Mouse (Mus musculus): ENCODE measurements around the gene Nploc4.

The Nploc4 gene

GRCm38 (mm10) chr11:120345067-120345681, 92.3 kb downstream of the Nploc4 start:
- peaks cover 23% of the 10 kb centered on the region for H3K36me3 ChIP-seq (ENCODE audit: insufficient read depth, low read length)
- H3K9me3 ChIP-seq (ENCODE audit: low read length): peaks cover 64% of the 10 kb centered on the region
- TF ChIP-seq POU5F1 (IDR thresholded peaks at IDR 0.05; ENCODE audit: borderline replicate concordance, low read length) (no peak), CTCF (conservative IDR thresholded peaks at IDR 0.05; ENCODE audit: low read length) (no peak), NANOG (IDR thresholded peaks at IDR 0.05; ENCODE audit: borderline replicate concordance, low read length) (no peak)
- peaks cover 11% of the 10 kb centered on the region for H3K4me1 ChIP-seq (replicated peaks; ENCODE audit: low read depth, low read length)
- H3K4me3 ChIP-seq (replicated peaks; ENCODE audit: low read length): no peak overlapping the region
- H3K27me3 ChIP-seq (ENCODE audit: insufficient read depth, low read length): no peaks in the 10 kb centered on the region

- Histone ChIP-seq H3K4me1 (replicated peaks; ENCODE audit: low read depth, low read length) (peaks cover 7% of the 10 kb centered on the region), H3K36me3 (ENCODE audit: insufficient read depth, low read length) (peaks cover 23% of the 10 kb centered on the region), H3K4me3 (replicated peaks; ENCODE audit: low read length) (no peak overlapping the region), H3K9me3 (ENCODE audit: low read length) (peaks cover 70% of the 10 kb centered on the region), H3K27me3 (ENCODE audit: insufficient read depth, low read length) (no peaks in the 10 kb centered on the region)
- no peak for TF ChIP-seq NANOG (IDR thresholded peaks at IDR 0.05; ENCODE audit: borderline replicate concordance, low read length)
- TF ChIP-seq CTCF (conservative IDR thresholded peaks at IDR 0.05; ENCODE audit: low read length): no peak
- TF ChIP-seq POU5F1 (IDR thresholded peaks at IDR 0.05; ENCODE audit: borderline replicate concordance, low read length): no peak
These were observed 93.1 kb downstream of the Nploc4 start for GRCm38 (mm10) chr11:120344310-120344920.

GRCm38 (mm10) chr11:120343519-120344309, 93.8 kb downstream of the Nploc4 start:
- Histone ChIP-seq H3K4me3 (replicated peaks; ENCODE audit: low read length) (no peak overlapping the region), H3K27me3 (ENCODE audit: insufficient read depth, low read length) (no peaks in the 10 kb centered on the region), H3K4me1 (replicated peaks; ENCODE audit: low read depth, low read length) (no peaks in the 10 kb centered on the region), H3K36me3 (ENCODE audit: insufficient read depth, low read length) (peaks cover 23% of the 10 kb centered on the region), H3K9me3 (ENCODE audit: low read length) (peaks cover 77% of the 10 kb centered on the region)
- TF ChIP-seq POU5F1 (IDR thresholded peaks at IDR 0.05; ENCODE audit: borderline replicate concordance, low read length) (no peak), NANOG (IDR thresholded peaks at IDR 0.05; ENCODE audit: borderline replicate concordance, low read length) (no peak), CTCF (conservative IDR thresholded peaks at IDR 0.05; ENCODE audit: low read length) (no peak)

- H3K4me3 ChIP-seq (replicated peaks; ENCODE audit: low read length): no peak overlapping the region
- peaks cover 21% of the 10 kb centered on the region for H3K36me3 ChIP-seq (ENCODE audit: insufficient read depth, low read length)
- H3K9me3 ChIP-seq (ENCODE audit: low read length): peaks cover 85% of the 10 kb centered on the region
- H3K27me3 ChIP-seq (ENCODE audit: insufficient read depth, low read length): no peaks in the 10 kb centered on the region
- no peaks in the 10 kb centered on the region for H3K4me1 ChIP-seq (replicated peaks; ENCODE audit: low read depth, low read length)
- no peak for TF ChIP-seq NANOG (IDR thresholded peaks at IDR 0.05; ENCODE audit: borderline replicate concordance, low read length)
- no peak for TF ChIP-seq POU5F1 (IDR thresholded peaks at IDR 0.05; ENCODE audit: borderline replicate concordance, low read length)
- no peak for TF ChIP-seq CTCF (conservative IDR thresholded peaks at IDR 0.05; ENCODE audit: low read length)
These were observed 94.8 kb downstream of the Nploc4 start for GRCm38 (mm10) chr11:120342656-120343160.

DNA sequence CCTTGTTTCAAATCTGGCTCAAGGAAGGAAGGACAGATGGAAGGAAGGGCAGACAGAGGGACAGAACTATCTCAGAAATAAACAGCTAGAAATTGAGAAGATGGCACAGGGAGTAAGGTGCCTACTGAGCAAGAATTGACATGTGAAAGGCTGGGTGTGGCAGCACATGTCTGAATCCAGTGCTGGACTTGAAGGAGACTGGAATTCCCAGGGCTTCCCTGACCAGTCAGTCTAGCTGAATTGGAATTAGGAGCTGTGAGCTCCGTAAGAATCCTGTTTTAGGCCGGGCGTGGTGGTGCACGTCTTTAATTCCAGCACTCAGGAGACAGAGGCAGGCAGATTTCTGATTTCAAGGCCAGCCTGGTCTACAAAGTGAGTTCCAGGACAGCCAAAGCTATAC, 95.8 kb downstream of the Nploc4 start:
- TF ChIP-seq CTCF (conservative IDR thresholded peaks at IDR 0.05; ENCODE audit: low read length) (no peak), NANOG (IDR thresholded peaks at IDR 0.05; ENCODE audit: borderline replicate concordance, low read length) (no peak), POU5F1 (IDR thresholded peaks at IDR 0.05; ENCODE audit: borderline replicate concordance, low read length) (no peak)
- Histone ChIP-seq H3K9me3 (ENCODE audit: low read length) (peaks cover 87% of the 10 kb centered on the region), H3K4me3 (replicated peaks; ENCODE audit: low read length) (no peak overlapping the region), H3K36me3 (ENCODE audit: insufficient read depth, low read length) (peaks cover 12% of the 10 kb centered on the region), H3K27me3 (ENCODE audit: insufficient read depth, low read length) (no peaks in the 10 kb centered on the region), H3K4me1 (replicated peaks; ENCODE audit: low read depth, low read length) (no peaks in the 10 kb centered on the region)

- H3K4me1 ChIP-seq (replicated peaks; ENCODE audit: low read depth, low read length): no peaks in the 10 kb centered on the region
- peaks cover 2% of the 10 kb centered on the region for H3K36me3 ChIP-seq (ENCODE audit: insufficient read depth, low read length)
- H3K4me3 ChIP-seq (replicated peaks; ENCODE audit: low read length): no peak overlapping the region
- no peak for TF ChIP-seq NANOG (IDR thresholded peaks at IDR 0.05; ENCODE audit: borderline replicate concordance, low read length)
- TF ChIP-seq POU5F1 (IDR thresholded peaks at IDR 0.05; ENCODE audit: borderline replicate concordance, low read length): no peak
- no peak for TF ChIP-seq CTCF (conservative IDR thresholded peaks at IDR 0.05; ENCODE audit: low read length)
- H3K27me3 ChIP-seq (ENCODE audit: insufficient read depth, low read length): no peaks in the 10 kb centered on the region
- H3K9me3 ChIP-seq (ENCODE audit: low read length): peaks cover 93% of the 10 kb centered on the region
These were observed 97.5 kb downstream of the Nploc4 start for GRCm38 (mm10) chr11:120339978-120340513.

DNA sequence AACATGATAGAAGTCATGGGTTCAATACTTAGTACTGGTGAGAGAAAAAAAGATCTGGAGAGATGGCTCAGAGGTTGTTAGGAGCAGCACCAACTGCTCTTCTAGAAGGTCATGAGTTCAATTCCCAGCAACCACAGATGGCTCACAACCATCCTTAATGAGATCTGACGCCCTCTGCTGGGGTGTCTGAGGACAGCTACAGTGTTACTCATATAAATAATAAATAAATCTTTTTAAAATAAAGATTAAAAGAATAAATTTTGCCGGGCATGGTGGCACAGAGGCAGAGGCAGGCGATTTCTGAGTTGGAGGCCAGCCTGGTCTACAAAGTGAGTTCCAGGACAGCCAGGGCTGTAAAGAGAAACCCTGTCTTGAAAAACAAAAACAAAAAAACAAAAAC, 98.7 kb downstream of the Nploc4 start:
- H3K36me3 ChIP-seq (ENCODE audit: insufficient read depth, low read length): no peaks in the 10 kb centered on the region
- no peaks in the 10 kb centered on the region for H3K4me1 ChIP-seq (replicated peaks; ENCODE audit: low read depth, low read length)
- no peak overlapping the region for H3K4me3 ChIP-seq (replicated peaks; ENCODE audit: low read length)
- H3K27me3 ChIP-seq (ENCODE audit: insufficient read depth, low read length): no peaks in the 10 kb centered on the region
- peaks cover 92% of the 10 kb centered on the region for H3K9me3 ChIP-seq (ENCODE audit: low read length)
- TF ChIP-seq NANOG (IDR thresholded peaks at IDR 0.05; ENCODE audit: borderline replicate concordance, low read length) (no peak), CTCF (conservative IDR thresholded peaks at IDR 0.05; ENCODE audit: low read length) (no peak), POU5F1 (IDR thresholded peaks at IDR 0.05; ENCODE audit: borderline replicate concordance, low read length) (no peak)

DNA sequence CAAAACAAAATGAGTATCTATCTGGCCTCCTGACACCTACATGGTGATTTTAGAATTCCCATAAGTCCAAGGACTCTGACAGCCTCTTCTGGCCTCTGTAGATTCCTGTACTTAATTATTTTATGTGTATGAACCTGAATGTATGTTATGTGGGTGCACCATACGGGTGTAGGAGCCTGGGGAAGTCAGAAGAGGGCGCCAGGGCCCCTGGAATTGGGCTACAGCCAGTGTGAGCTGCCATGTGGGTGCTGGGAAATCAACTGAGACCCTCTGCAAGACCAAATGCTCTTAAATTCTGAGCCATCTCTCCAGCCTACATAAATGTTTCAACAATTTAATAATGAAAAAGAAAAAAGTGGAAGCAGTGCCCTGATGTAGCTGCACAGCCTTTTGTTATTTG, 100.1 kb downstream of the Nploc4 start:
- no peaks in the 10 kb centered on the region for H3K27me3 ChIP-seq (ENCODE audit: insufficient read depth, low read length)
- no peaks in the 10 kb centered on the region for H3K36me3 ChIP-seq (ENCODE audit: insufficient read depth, low read length)
- no peaks in the 10 kb centered on the region for H3K4me1 ChIP-seq (replicated peaks; ENCODE audit: low read depth, low read length)
- peaks cover 91% of the 10 kb centered on the region for H3K9me3 ChIP-seq (ENCODE audit: low read length)
- H3K4me3 ChIP-seq (replicated peaks; ENCODE audit: low read length): no peak overlapping the region
- TF ChIP-seq CTCF (conservative IDR thresholded peaks at IDR 0.05; ENCODE audit: low read length) (no peak), POU5F1 (IDR thresholded peaks at IDR 0.05; ENCODE audit: borderline replicate concordance, low read length) (no peak), NANOG (IDR thresholded peaks at IDR 0.05; ENCODE audit: borderline replicate concordance, low read length) (no peak)

Measured in E14TG2a.4 (cell line).